In genomic region chr9:63109020-63109781, GRCm38 (mm10) we compare ENCODE assay signal across 8 mouse cellular contexts. TPM values are rescaled to one million over a fixed set of nuclear protein-coding genes. Genes with fewer than 3 reads are reported as not detected.
DNase-seq lines count a peak whose midpoint lies in the region; ATAC-seq lines count a peak whose summit lies in the region.

No protein-coding gene starts in this region.

- no peaks in the 10 kb centered on the region for H3K27me3 ChIP-seq in hindbrain, embryonic 14.5 days (ENCODE audit: control insufficient read depth, insufficient read depth, low read length)

- no peaks in the 10 kb centered on the region for H3K9me3 ChIP-seq in hindbrain, embryonic 14.5 days (ENCODE audit: control insufficient read depth, low read length)

- no peaks in the 10 kb centered on the region for H3K36me3 ChIP-seq in hindbrain, embryonic 14.5 days (replicated peaks; ENCODE audit: control insufficient read depth, insufficient read depth)

- ATAC-seq in hindbrain, embryonic 14.5 days (ENCODE audit: low FRiP score): peak; percentile 68; the same call in 1 of the 2 replicates

- peak overlapping the region; percentile 78 for H3K4me2 ChIP-seq in hindbrain, embryonic 14.5 days (replicated peaks)

- under 1% methylated on average over 34 of the region's 34 CpGs for WGBS in hindbrain, embryonic 14.5 days

- H3K27ac ChIP-seq in hindbrain, embryonic 14.5 days: peak overlapping the region; percentile 65

- peaks cover 12% of the 10 kb centered on the region; the same call in 1 of the 2 replicates for H3K4me1 ChIP-seq in hindbrain, embryonic 14.5 days (replicated peaks; ENCODE audit: control insufficient read depth, insufficient read depth, low read length)

- peak overlapping the region; percentile 50 for H3K9ac ChIP-seq in hindbrain, embryonic 14.5 days

- peak overlapping the region; percentile 36 for H3K4me3 ChIP-seq in hindbrain, embryonic 14.5 days (replicated peaks; ENCODE audit: low read length)

- peak; percentile 93 for DNase-seq in adipocyte (ENCODE audit: low spot score)
- DNase-seq in cerebellum, postnatal 36 days: peak; percentile 73 to 74
- peak; percentile 97 for DNase-seq in gastrocnemius, adult 18-20 months (ENCODE audit: low spot score)
- peak; percentile 78 for DNase-seq in hindbrain, embryonic 14.5 days (ENCODE audit: low spot score)
- peak; percentile 88 to 89 for DNase-seq in layer of hippocampus, postnatal 36 days
- peak; percentile 99 for DNase-seq in lung, postnatal 10 days
- peak; percentile 94 for DNase-seq in ovary, postnatal 14 days (ENCODE audit: low spot score)
- peak; percentile 77 to 88 for DNase-seq in urinary bladder, postnatal 36 days (ENCODE audit: low spot score in 2 of 2)

RNA-seq across cellular contexts. Expression of gene Skor1, which starts 39.6 kb away (rescaled TPM):
- total RNA-seq in gastrocnemius, adult 18-20 months (2021): under 1 TPM; 0.05 to 0.11 TPM
- 19.5 and 21.5 TPM in 2 replicates for polyA plus RNA-seq in hindbrain, embryonic 14.5 days (2014; fragmentation: Nextera tagmentation; extraction: Ambion mirVana)
- under 1 TPM; 0.10 to 0.15 TPM for total RNA-seq in layer of hippocampus, postnatal 36 days (2021)

Comparison
In these comparisons a context has a peak if more than half of its experiments do, and no peak if none do; other contexts are left out.
1. Peak in every context shown above with its lines: DNase-seq, ATAC-seq, H3K4me3 ChIP-seq and H3K27ac ChIP-seq.